Mouse (Mus musculus) monocyte, adult 5-6 weeks (primary cell): Measurements from ENCODE around the gene Wnt7b. TPM values are rescaled to one million over a fixed set of nuclear protein-coding genes. Genes with fewer than 3 reads are reported as not detected.

Source experiments
- ATAC-seq: fragments of 153-309, 156-312 bp; replicated peaks from 2 replicates; pipeline ENCODE4 v1.8.0; 2017; ENCODE audit warnings: mild to moderate bottlenecking; ENCODE audit not compliant: low TSS enrichment, insufficient number of reproducible peaks, severe bottlenecking, poor library complexity, low FRiP score
- total RNA-seq: library from RNA; stranded (forward); fragments of 200-1000, 200-491, 200-594 nt; gene quantifications from 3 replicates; pipeline ENCODE4 v1.2.3, GENCODE M21; 2017

The Wnt7b gene
- total RNA-seq, 1 experiment from 2014 or later: not detected

GRCm38 (mm10) chr15:85603422-85603821 lies 21.1 kb upstream of the Wnt7b start:
- ATAC-seq: no peak

GRCm38 (mm10) chr15:85602733-85603132 lies 20.5 kb upstream of the Wnt7b start:
- no peak for ATAC-seq

GRCm38 (mm10) chr15:85602021-85602420 lies 19.7 kb upstream of the Wnt7b start:
- ATAC-seq: no peak

GRCm38 (mm10) chr15:85601202-85601601 lies 18.9 kb upstream of the Wnt7b start:
- ATAC-seq: no peak

- ATAC-seq: no peak
Observed at GRCm38 (mm10) chr15:85600696-85601094, 18.4 kb upstream of the Wnt7b start.

DNA sequence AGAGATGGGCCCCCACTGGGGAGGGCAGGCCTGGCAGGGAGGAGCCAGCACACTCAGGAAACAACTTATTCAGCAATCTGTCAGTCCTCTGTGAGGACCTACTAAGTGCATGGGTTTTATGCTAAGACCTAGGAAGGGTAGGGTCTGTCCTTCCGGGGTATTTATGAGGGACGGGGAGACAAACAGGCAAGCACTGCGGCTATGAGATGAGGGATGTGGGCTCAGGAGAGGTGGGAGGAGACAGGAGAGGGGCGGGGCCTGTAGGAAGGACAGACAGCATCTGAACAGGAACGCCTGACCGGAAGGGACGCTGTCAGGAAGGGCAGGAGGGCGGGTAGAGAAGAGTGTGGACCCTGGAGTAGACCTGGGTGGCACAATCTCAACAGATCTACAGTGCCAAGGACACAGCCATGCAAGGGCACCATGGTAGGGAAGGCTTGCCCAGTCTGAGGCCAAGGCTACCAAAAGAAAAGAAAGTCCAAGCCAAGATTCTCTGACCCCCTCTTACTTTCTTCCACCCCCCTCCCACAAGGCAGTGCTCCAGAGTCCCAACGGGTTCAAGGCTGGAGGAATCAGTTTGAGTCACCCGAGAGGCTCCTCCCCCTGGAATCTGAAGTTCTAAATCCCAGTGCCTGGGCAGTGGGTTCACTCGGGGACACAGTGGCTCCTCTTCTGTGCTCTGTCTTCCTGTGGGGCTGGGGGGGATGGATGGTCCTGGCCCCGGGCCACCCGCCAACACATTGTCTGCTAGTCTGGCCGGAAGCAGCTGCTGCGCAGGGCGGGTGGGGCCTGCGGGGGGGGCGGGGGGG lies 17.8 kb upstream of the Wnt7b start:
- peak; percentile 28; the same call in 1 of the 2 replicates for ATAC-seq

DNA sequence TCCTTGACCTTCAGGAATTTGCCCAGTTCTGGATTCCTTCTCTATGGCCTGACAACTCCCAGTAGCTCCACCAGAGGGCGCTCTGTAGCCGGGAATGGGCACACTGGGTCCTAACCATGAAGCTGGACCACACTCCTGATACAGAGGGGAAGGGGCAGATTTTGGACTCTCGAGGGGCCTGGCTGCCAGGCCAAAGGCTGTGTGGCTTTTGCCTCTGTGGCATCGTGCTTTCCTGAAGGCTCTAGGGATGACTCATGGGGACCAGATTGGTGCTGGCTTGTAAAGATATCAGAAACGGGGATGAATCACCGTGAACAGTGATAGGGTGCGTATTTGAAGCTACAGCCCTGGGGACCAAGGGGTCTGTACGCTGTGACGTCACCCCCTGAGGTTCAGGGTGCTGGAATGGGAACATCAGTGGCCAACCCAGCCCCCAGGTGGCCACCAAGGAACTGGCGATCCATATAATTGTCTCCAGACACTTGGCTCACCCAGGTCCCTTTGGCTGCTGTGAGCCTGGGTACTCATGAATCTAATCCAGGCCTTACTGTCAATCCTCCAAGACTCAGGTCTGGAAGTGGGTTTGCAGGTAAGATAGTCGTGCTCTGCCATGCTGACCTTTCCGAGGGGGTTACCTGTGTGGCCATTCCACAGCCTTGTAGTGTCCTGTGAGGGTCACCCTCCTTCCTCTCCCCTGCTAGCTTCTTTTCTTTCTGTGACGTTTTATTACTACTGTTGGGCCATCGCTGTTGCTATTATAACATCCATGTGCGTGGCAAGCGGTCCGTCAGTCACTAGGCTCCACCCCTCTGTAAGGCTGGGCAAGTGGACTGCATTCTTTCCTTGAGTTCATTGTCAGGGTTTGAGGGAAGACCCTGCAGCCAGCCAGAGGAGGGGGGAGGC lies 17.0 kb upstream of the Wnt7b start:
- ATAC-seq: peak; percentile 64; the same call in 1 of the 2 replicates

DNA sequence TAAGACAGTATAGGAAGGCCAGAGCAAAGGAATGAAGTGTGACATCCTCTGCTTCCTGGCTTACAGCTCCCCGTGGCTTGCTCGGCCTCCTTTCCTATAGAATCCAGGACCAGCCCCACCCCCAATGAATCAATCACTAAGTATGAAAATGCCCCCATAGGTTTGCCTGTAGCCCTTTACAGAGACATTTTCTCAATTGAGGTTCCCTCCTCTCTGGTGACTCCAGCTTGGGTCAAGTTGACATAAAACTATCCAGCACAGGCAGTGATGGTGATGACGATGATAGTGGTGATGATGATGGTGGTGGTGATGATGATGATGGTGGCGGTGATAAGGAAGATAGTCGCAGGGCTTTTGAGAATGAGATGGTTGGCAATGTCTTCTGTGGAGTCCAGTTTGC lies 16.2 kb upstream of the Wnt7b start:
- ATAC-seq: no peak

GRCm38 (mm10) chr15:85597403-85597802 lies 15.1 kb upstream of the Wnt7b start:
- ATAC-seq: no peak

- ATAC-seq: no peak
Observed at GRCm38 (mm10) chr15:85592674-85593073, 10.4 kb upstream of the Wnt7b start.

- ATAC-seq: no peak
Observed at GRCm38 (mm10) chr15:85590831-85591230, 8.6 kb upstream of the Wnt7b start.

DNA sequence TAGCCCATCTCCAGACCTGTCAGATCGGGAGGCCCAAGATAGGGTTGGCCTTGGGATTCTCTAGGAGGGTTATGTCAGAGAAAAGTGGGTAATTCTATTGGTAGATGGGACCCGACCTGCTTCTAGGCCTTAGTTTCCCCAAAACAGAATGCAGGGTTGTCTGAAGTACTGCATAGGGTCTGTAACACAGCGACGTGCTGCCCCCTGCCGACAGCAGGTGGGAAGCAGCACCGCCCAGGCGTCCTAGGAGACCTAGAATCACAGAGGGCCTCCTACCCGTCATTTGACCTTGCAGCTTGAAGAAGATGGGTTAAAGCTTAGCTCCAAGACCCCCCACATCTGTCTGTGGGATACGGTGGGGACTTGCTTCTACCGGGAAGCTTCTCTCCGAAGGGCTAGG lies 1.2 kb upstream of the Wnt7b start:
- no peak for ATAC-seq

- ATAC-seq: no peak
Observed at GRCm38 (mm10) chr15:85583024-85583423, 751 bp upstream of the Wnt7b start.

- ATAC-seq: no peak
Observed at GRCm38 (mm10) chr15:85581563-85582064, 659 bp downstream of the Wnt7b start.

DNA sequence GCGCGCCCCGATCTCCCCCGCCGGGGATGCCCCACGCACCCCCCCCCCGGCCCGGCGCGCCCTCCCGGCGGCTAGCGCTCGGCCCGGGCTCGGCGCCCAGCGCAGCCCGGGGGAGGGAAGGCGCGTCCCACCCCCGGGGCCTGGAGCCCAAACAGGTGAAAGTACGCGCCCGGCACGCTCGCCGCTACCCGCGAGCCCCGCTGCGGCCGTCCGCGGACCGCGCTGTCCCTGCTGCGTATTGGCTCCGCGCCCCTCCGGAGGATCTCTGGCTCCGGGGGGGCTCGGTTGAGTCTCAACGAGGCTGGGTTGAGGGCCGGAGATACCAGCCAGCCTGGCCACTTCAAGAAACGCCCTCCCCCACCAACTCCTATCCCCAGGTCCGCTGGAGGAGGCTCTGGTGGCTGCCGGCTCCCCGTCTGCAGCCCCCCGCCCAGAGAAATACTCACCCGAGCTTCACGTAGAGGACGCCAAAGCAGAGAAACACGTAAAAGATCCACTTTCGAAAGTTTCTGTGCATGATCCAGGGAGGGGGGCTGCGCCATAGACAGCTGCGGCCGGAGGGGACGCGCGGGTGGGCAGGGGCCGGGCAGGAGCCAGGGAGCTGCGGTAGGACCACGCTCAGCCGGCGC lies 1.2 kb downstream of the Wnt7b start:
- ATAC-seq: no peak

GRCm38 (mm10) chr15:85580483-85580882 lies 1.8 kb downstream of the Wnt7b start:
- ATAC-seq: no peak

DNA sequence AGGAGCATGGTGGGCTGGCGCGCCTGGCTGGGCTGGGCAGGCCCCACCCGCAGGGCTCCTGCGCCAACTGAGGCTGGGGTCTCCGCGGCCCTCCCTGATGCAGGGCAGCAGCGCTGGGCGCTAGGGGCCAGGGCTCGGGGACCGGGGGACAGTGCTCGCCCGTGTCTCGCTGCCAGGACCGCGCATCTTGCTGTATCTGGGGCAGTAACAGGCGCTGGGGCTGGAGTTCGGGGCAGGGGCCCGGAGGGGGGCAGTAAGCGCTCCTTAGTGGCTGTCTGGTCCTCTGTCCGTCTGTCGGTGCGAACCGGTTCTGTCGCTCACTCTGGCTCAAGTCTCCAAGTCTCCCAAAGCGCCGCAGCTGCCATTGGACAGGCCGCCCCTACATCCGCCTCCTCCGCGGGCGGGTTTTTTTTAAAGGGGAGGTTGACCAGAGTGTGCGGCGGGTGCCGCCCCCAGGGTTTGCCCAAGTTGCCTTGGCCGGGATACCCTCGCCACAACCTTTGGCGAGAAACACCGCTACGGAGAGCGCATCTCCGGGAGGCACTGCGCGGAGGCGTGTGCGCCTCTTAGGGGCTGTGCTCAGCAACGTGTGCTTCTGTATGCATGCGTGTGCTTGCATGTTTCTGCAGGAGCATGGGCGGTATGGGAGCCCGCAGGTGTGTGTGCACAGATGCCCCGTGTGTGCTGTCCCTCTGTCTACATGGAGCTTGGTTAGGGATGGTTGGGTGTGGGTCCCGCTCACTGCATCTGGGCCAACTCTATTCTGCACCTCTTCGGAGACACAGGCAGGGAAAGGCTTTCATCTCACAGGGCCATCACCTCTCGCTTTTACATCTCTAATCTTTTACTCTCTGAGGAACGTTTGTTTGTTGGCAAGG lies 4.5 kb downstream of the Wnt7b start:
- no peak for ATAC-seq
